Mouse (Mus musculus): ENCODE measurements around the gene Stard13. TPM values are rescaled to one million over a fixed set of nuclear protein-coding genes. Genes with fewer than 3 reads are reported as not detected.

Gene Stard13
- total RNA-seq, 2 experiments from 2014 or later: not detected

- no peak for ATAC-seq (replicated peaks; ENCODE audit: low FRiP score, poor library complexity, severe bottlenecking)
These were observed 48.3 kb downstream of the Stard13 start for GRCm38 (mm10) chr5:151185286-151185856.

- ATAC-seq (replicated peaks; ENCODE audit: low FRiP score, poor library complexity, severe bottlenecking): no peak
These were observed 49.9 kb downstream of the Stard13 start for GRCm38 (mm10) chr5:151183656-151184240.

- ATAC-seq (replicated peaks; ENCODE audit: low FRiP score, poor library complexity, severe bottlenecking): no peak
These were observed 52.3 kb downstream of the Stard13 start for GRCm38 (mm10) chr5:151181288-151181687.

- ATAC-seq (replicated peaks; ENCODE audit: low FRiP score, poor library complexity, severe bottlenecking): no peak
These were observed 53.4 kb downstream of the Stard13 start for GRCm38 (mm10) chr5:151180176-151180785.

- no peak for ATAC-seq (replicated peaks; ENCODE audit: low FRiP score, poor library complexity, severe bottlenecking)
These were observed 56.5 kb downstream of the Stard13 start for GRCm38 (mm10) chr5:151177171-151177570.

- ATAC-seq (replicated peaks; ENCODE audit: low FRiP score, poor library complexity, severe bottlenecking): no peak
These were observed 57.7 kb downstream of the Stard13 start for GRCm38 (mm10) chr5:151175897-151176313.

- no peak for ATAC-seq (replicated peaks; ENCODE audit: low FRiP score, poor library complexity, severe bottlenecking)
These were observed 58.9 kb downstream of the Stard13 start for GRCm38 (mm10) chr5:151174485-151175460.

- no peak for ATAC-seq (replicated peaks; ENCODE audit: low FRiP score, poor library complexity, severe bottlenecking)
These were observed 59.9 kb downstream of the Stard13 start for GRCm38 (mm10) chr5:151173774-151174173.

- ATAC-seq (replicated peaks; ENCODE audit: low FRiP score, poor library complexity, severe bottlenecking): no peak
These were observed 63.4 kb downstream of the Stard13 start for GRCm38 (mm10) chr5:151170168-151170750.

GRCm38 (mm10) chr5:151168191-151168590 is 65.4 kb downstream of the Stard13 start:
- ATAC-seq (replicated peaks; ENCODE audit: low FRiP score, poor library complexity, severe bottlenecking): no peak

- no peak for ATAC-seq (replicated peaks; ENCODE audit: low FRiP score, poor library complexity, severe bottlenecking)
These were observed 66.0 kb downstream of the Stard13 start for GRCm38 (mm10) chr5:151167641-151168040.

GRCm38 (mm10) chr5:151166266-151166665 is 67.4 kb downstream of the Stard13 start:
- no peak for ATAC-seq (replicated peaks; ENCODE audit: low FRiP score, poor library complexity, severe bottlenecking)

GRCm38 (mm10) chr5:151165381-151166016 is 68.1 kb downstream of the Stard13 start:
- no peak for ATAC-seq (replicated peaks; ENCODE audit: low FRiP score, poor library complexity, severe bottlenecking)

GRCm38 (mm10) chr5:151164815-151165214 is 68.8 kb downstream of the Stard13 start:
- no peak for ATAC-seq (replicated peaks; ENCODE audit: low FRiP score, poor library complexity, severe bottlenecking)

GRCm38 (mm10) chr5:151162642-151163041 is 71.0 kb downstream of the Stard13 start:
- ATAC-seq (replicated peaks; ENCODE audit: low FRiP score, poor library complexity, severe bottlenecking): no peak

- ATAC-seq (replicated peaks; ENCODE audit: low FRiP score, poor library complexity, severe bottlenecking): no peak
These were observed 78.4 kb downstream of the Stard13 start for GRCm38 (mm10) chr5:151155247-151155646.

- ATAC-seq (replicated peaks; ENCODE audit: low FRiP score, poor library complexity, severe bottlenecking): no peak
These were observed 78.9 kb downstream of the Stard13 start for GRCm38 (mm10) chr5:151154780-151155179.

- no peak for ATAC-seq (replicated peaks; ENCODE audit: low FRiP score, poor library complexity, severe bottlenecking)
These were observed 79.6 kb downstream of the Stard13 start for GRCm38 (mm10) chr5:151154030-151154429.

GRCm38 (mm10) chr5:151151549-151151948 is 82.1 kb downstream of the Stard13 start:
- no peak for ATAC-seq (replicated peaks; ENCODE audit: low FRiP score, poor library complexity, severe bottlenecking)

Measured in erythroid progenitor cell, adult 5-6 weeks (primary cell).